In the genomic region with DNA sequence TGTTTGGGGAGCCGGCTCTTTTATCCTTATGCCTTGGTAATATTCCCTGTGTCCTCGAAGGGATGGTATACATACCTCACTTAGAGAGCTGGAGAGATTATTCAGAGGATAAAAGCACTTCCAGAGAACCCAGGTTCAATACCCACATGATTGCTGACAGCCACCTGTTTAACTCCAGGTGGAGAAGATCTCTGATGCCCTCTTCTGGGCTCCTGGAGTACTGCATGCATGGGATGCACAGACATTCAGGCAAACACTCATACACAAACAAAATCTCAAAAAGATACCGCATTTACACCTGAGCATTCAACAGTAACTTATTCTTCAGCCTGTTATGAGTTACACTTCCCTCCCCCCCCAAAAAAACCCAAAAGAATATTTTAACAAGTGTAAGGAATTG, we compare ENCODE assay signal across 9 mouse cellular contexts. TPM values are rescaled to one million over a fixed set of nuclear protein-coding genes. Genes with fewer than 3 reads are reported as not detected.
DNase-seq lines count a peak whose midpoint lies in the region; ATAC-seq and TF ChIP-seq lines count a peak whose summit lies in the region.
"Had no signal": no experiment of that assay in that cellular context is flagged by ENCODE, and none has a peak within 500 bp of the region (broad histone marks: within the 10 kb centered on the region; RNA-seq: fewer than 3 reads in every experiment).

No protein-coding gene starts in this region.

- H3K27me3 ChIP-seq in kidney, adult 2 months (replicated peaks; ENCODE audit: control insufficient read depth, insufficient read depth, low read length) = no peaks in the 10 kb centered on the region
- no peaks in the 10 kb centered on the region for H3K27me3 ChIP-seq in kidney, embryonic 16.5 days (ENCODE audit: insufficient read depth, low read length)
- H3K27me3 ChIP-seq in G1E (ENCODE audit: insufficient read depth, low read length) = no peaks in the 10 kb centered on the region
- no peaks in the 10 kb centered on the region for H3K27me3 ChIP-seq in embryonic facial prominence, embryonic 10.5 days (replicated peaks; ENCODE audit: low read depth, poor library complexity, severe bottlenecking)

- H3K4me3 ChIP-seq in kidney, adult 2 months (ENCODE audit: insufficient read depth, low read depth, low read length) = no peak overlapping the region
- no peak overlapping the region for H3K4me3 ChIP-seq in kidney, embryonic 16.5 days (ENCODE audit: low read length)
- no peak overlapping the region for H3K4me3 ChIP-seq in G1E (ENCODE audit: low read depth, low read length)
- no peak overlapping the region for H3K4me3 ChIP-seq in embryonic facial prominence, embryonic 10.5 days

- 96% methylated on average over 3 of the region's 3 CpGs for WGBS in kidney, adult 2 months
- 94% methylated on average over 3 of the region's 3 CpGs for WGBS in kidney, embryonic 16.5 days
- 95% methylated on average over 3 of the region's 3 CpGs for WGBS in embryonic facial prominence, embryonic 10.5 days

- no peak overlapping the region for H3K4me2 ChIP-seq in kidney, embryonic 16.5 days (replicated peaks; ENCODE audit: low read depth, low read length)

- no peak for ATAC-seq in kidney, embryonic 16.5 days (ENCODE audit: low FRiP score, low TSS enrichment)
- no peak for ATAC-seq in G1E (ENCODE audit: extremely low read depth, insufficient number of reproducible peaks, low FRiP score, poor library complexity, severe bottlenecking)

- H3K4me1 ChIP-seq in kidney, adult 2 months (ENCODE audit: control insufficient read depth, insufficient read depth, low read length) = no peaks in the 10 kb centered on the region
- H3K4me1 ChIP-seq in kidney, embryonic 16.5 days (ENCODE audit: insufficient read depth, low read length) = 0 out of 2 replicates have a peak, but pooled peaks cover 2% of the 10 kb centered on the region
- no peaks in the 10 kb centered on the region for H3K4me1 ChIP-seq in G1E (ENCODE audit: insufficient read depth, low read depth, low read length)
- no peaks in the 10 kb centered on the region for H3K4me1 ChIP-seq in embryonic facial prominence, embryonic 10.5 days

- no peak overlapping the region for H3K9ac ChIP-seq in kidney, embryonic 16.5 days (replicated peaks; ENCODE audit: low read length)

- TF ChIP-seq POLR2A in kidney, adult 2 months (IDR thresholded peaks at IDR 0.05; ENCODE audit: low read depth, low read length) = no peak

- H3K9me3 ChIP-seq in kidney, embryonic 16.5 days (ENCODE audit: low read length) = no peaks in the 10 kb centered on the region
- no peaks in the 10 kb centered on the region for H3K9me3 ChIP-seq in G1E (replicated peaks)
- no peaks in the 10 kb centered on the region for H3K9me3 ChIP-seq in embryonic facial prominence, embryonic 10.5 days

- peak; percentile 60 for TF ChIP-seq CTCF in kidney, adult 2 months (conservative IDR thresholded peaks at IDR 0.05; ENCODE audit: insufficient read depth, insufficient read length, low read depth, low read length)
- peak; percentile 75 for TF ChIP-seq CTCF in G1E (IDR thresholded peaks at IDR 0.05; ENCODE audit: low read depth, low read length)

- no peak overlapping the region for H3K27ac ChIP-seq in kidney, adult 2 months (ENCODE audit: insufficient read depth, low read depth, low read length)
- H3K27ac ChIP-seq in kidney, embryonic 16.5 days (ENCODE audit: low read length) = no peak overlapping the region
- H3K27ac ChIP-seq in embryonic facial prominence, embryonic 10.5 days (replicated peaks) = no peak overlapping the region

- DNase-seq in kidney, adult 2 months = peak; percentile 43
- DNase-seq in G1E (ENCODE audit: low spot score) = no peak
- DNase-seq in embryonic facial prominence, embryonic 10.5 days (ENCODE audit: low spot score) = peak; percentile 34
- peak; percentile 37 for DNase-seq in mesoderm, embryonic 11.5 days (ENCODE audit: low read depth, low spot score)
- DNase-seq in Muller cell, postnatal 12 days (ENCODE audit: inconsistent ontology term) = no peak
- DNase-seq in right cerebral cortex, postnatal 25 days = no peak
- no peak for DNase-seq in layer of hippocampus, adult 11-12 months (ENCODE audit: low spot score)

- no peaks in the 10 kb centered on the region; the same call in none of the 2 replicates for H3K36me3 ChIP-seq in kidney, adult 2 months (ENCODE audit: control insufficient read depth, insufficient read depth, low read length)
- peaks cover 22% of the 10 kb centered on the region for H3K36me3 ChIP-seq in kidney, embryonic 16.5 days (ENCODE audit: insufficient read depth, low read length)
- H3K36me3 ChIP-seq in G1E (replicated peaks) = peaks cover 69% of the 10 kb centered on the region
- H3K36me3 ChIP-seq in embryonic facial prominence, embryonic 10.5 days (replicated peaks) = peaks cover 71% of the 10 kb centered on the region

RNA-seq across cellular contexts. Expression of a gene that starts 20.9 kb away (rescaled TPM):
- polyA plus RNA-seq in kidney, adult 2 months (2012; rRNA removed) = 31.0 and 34.3 TPM in 2 replicates
- polyA plus RNA-seq in kidney, embryonic 16.5 days (2015; fragmentation: Nextera tagmentation; extraction: Ambion mirVana) = 24.3 and 28.5 TPM in 2 replicates
- total RNA-seq in G1E (2014; fragmentation: Nextera tagmentation) (not detected in 2 replicates), G1E (2017) (0.06 TPM in 1 of 2 replicates, not detected in the other)
- not detected in 2 replicates for polyA plus RNA-seq in G1E (2012)
- polyA plus RNA-seq in embryonic facial prominence, embryonic 10.5 days (2016; fragmentation: Nextera tagmentation; extraction: Ambion mirVana) = 7.5 and 10.5 TPM in 2 replicates
- total RNA-seq: common myeloid progenitor, adult 5-6 weeks had no signal

RNA-seq across cellular contexts. Expression of a gene that starts 34.3 kb away (rescaled TPM):
- polyA plus RNA-seq in kidney, adult 2 months (2012; rRNA removed) = 9.4 and 10.2 TPM in 2 replicates
- polyA plus RNA-seq in kidney, embryonic 16.5 days (2015; fragmentation: Nextera tagmentation; extraction: Ambion mirVana) = 14.9 and 15.6 TPM in 2 replicates
- total RNA-seq in G1E (2014; fragmentation: Nextera tagmentation) (0.83 TPM in 1 of 2 replicates, not detected in the other), G1E (2017) (0.55 and 1.5 TPM in 2 replicates)
- 0.29 and 0.39 TPM in 2 replicates for polyA plus RNA-seq in G1E (2012)
- polyA plus RNA-seq in embryonic facial prominence, embryonic 10.5 days (2016; fragmentation: Nextera tagmentation; extraction: Ambion mirVana) = 12.8 and 13.8 TPM in 2 replicates

RNA-seq across cellular contexts. Expression of a gene that starts 52.8 kb away (rescaled TPM):
- polyA plus RNA-seq in kidney, adult 2 months (2012; rRNA removed) = 8.2 and 9.8 TPM in 2 replicates
- 49.9 and 52.4 TPM in 2 replicates for polyA plus RNA-seq in kidney, embryonic 16.5 days (2015; fragmentation: Nextera tagmentation; extraction: Ambion mirVana)
- total RNA-seq in G1E (2014; fragmentation: Nextera tagmentation) (6.6 and 7.1 TPM in 2 replicates), G1E (2017) (4.1 TPM in 2 replicates)
- 1.0 and 1.3 TPM in 2 replicates for polyA plus RNA-seq in G1E (2012)
- polyA plus RNA-seq in embryonic facial prominence, embryonic 10.5 days (2016; fragmentation: Nextera tagmentation; extraction: Ambion mirVana) = 71.6 and 84.5 TPM in 2 replicates

RNA-seq across cellular contexts. Expression of a gene that starts 57.3 kb away (rescaled TPM):
- 18.6 and 19.5 TPM in 2 replicates for polyA plus RNA-seq in kidney, adult 2 months (2012; rRNA removed)
- polyA plus RNA-seq in kidney, embryonic 16.5 days (2015; fragmentation: Nextera tagmentation; extraction: Ambion mirVana) = 5.7 and 6.7 TPM in 2 replicates
- total RNA-seq in G1E (2014; fragmentation: Nextera tagmentation) = 189 and 192 TPM in 2 replicates
- 29.6 and 31.0 TPM in 2 replicates for total RNA-seq in G1E (2017)
- polyA plus RNA-seq in G1E (2012) = 13.0 and 15.0 TPM in 2 replicates
- 6.8 and 7.3 TPM in 2 replicates for polyA plus RNA-seq in embryonic facial prominence, embryonic 10.5 days (2016; fragmentation: Nextera tagmentation; extraction: Ambion mirVana)

Comparison
In these comparisons a context has a peak if more than half of its experiments do, and no peak if none do; other contexts are left out.
1. DNase-seq: peak in kidney, adult 2 months (single experiment), embryonic facial prominence, embryonic 10.5 days (single experiment) and mesoderm, embryonic 11.5 days (single experiment); none in G1E (single experiment), Muller cell, postnatal 12 days (single experiment), right cerebral cortex, postnatal 25 days (single experiment) and layer of hippocampus, adult 11-12 months (single experiment).